Mouse (Mus musculus) embryonic facial prominence, embryonic 10.5 days (tissue): ENCODE measurements around the gene Gpsm2. TPM values are rescaled to one million over a fixed set of nuclear protein-coding genes. Genes with fewer than 3 reads are reported as not detected.

ENCODE experiments used
- DNase-seq: peaks from one replicate; pipeline ENCODE4 v3.0.0-alpha.2; 2017; ENCODE audit warnings: low spot score
- H3K27ac ChIP-seq: fragments of 300-500 bp; sonication (generic); replicated peaks from 2 replicates; pipeline ENCODE4 v1.5.1; 2016; ENCODE audit warnings: mild to moderate bottlenecking
- H3K27me3 ChIP-seq: fragments of 300-500 bp; sonication (generic); replicated peaks from 2 replicates; pipeline ENCODE4 v1.6.1; 2016; ENCODE audit warnings: low read depth, mild to moderate bottlenecking; ENCODE audit not compliant: poor library complexity, severe bottlenecking
- H3K36me3 ChIP-seq: fragments of 300-500 bp; sonication (generic); replicated peaks from 2 replicates; pipeline ENCODE4 v1.6.1; 2016; ENCODE audit warnings: mild to moderate bottlenecking, moderate library complexity
- H3K4me1 ChIP-seq: fragments of 300-500 bp; sonication (generic); 2 replicates; pipeline ENCODE4 v1.6.1; 2016
- H3K4me3 ChIP-seq: fragments of 300-500 bp; sonication (generic); 2 replicates; pipeline ENCODE4 v1.5.1; 2016; ENCODE audit warnings: mild to moderate bottlenecking, moderate library complexity
- H3K9me3 ChIP-seq: fragments of 300-500 bp; sonication (generic); 2 replicates; pipeline ENCODE4 v1.6.1; 2016; ENCODE audit warnings: mild to moderate bottlenecking
- WGBS: fragments of 180-500 bp; shearing (Covaris S2); methylation state at CpG from one replicate; pipeline ENCODE4 v1.1.7; 2016; 5-methylcytosine and 5-hydroxymethylcytosine counted together
- polyA plus RNA-seq: library from polyadenylated mRNA; unstranded; fragments of >200 nt; fragmentation: Nextera tagmentation; extraction: Ambion mirVana; gene quantifications from 2 replicates; pipeline ENCODE4 v1.2.1, GENCODE M21; 2016

Gene Gpsm2
- polyA plus RNA-seq, 1 experiment from 2014 or later, result 76.0 TPM

GRCm38 (mm10) chr3:108719761-108720160 is 2.3 kb downstream of the Gpsm2 start:
- Histone ChIP-seq H3K27ac (no peak overlapping the region), H3K36me3 (peaks cover 17% of the 10 kb centered on the region), H3K9me3 (0 out of 2 replicates have a peak, but pooled peaks cover 2% of the 10 kb centered on the region), H3K4me3 (peak overlapping the region; percentile 90), H3K27me3 (no peaks in the 10 kb centered on the region), H3K4me1 (peaks cover 33% of the 10 kb centered on the region)
- WGBS, result 91% methylated on average over 3 of the region's 3 CpGs
- no peak for DNase-seq

GRCm38 (mm10) chr3:108719357-108719756 is 2.8 kb downstream of the Gpsm2 start:
- WGBS, result 89% methylated on average over 2 of the region's 2 CpGs
- Histone ChIP-seq H3K27ac (no peak overlapping the region), H3K4me3 (0 out of 2 replicates have a peak overlapping the region, but pooled peaks have one; percentile 90), H3K36me3 (peaks cover 19% of the 10 kb centered on the region), H3K9me3 (0 out of 2 replicates have a peak, but pooled peaks cover 3% of the 10 kb centered on the region), H3K27me3 (no peaks in the 10 kb centered on the region), H3K4me1 (peaks cover 33% of the 10 kb centered on the region)
- DNase-seq, result no peak

DNA sequence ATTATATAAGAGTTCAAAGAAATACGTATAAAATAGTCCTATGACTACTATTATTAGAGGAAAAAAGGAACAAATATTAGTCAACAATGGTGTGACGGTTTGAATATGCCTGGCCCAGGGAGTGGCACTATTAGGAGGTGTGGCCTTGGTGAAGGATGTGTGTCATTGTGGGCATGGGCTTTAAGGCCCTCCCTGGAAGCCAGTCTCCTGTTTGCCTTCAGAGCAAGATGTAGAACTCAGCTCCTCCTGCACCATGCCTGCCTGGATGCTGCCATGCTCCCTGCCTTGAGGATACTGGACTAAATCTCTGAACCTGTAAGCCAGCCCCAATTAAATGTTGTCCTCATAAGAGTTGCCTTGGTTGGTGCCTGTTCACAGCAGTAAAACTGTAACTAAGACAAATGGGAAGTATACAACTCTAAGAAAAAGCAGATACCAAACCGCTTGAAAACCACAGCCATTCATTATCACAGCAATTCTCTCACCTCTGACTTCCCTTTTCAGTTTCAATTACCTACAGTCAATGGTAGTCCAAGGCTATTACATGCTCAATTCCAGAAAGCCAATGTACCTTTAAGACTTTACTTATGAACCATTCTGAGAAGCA is 4.1 kb downstream of the Gpsm2 start:
- WGBS, result 88% methylated on average over 3 of the region's 3 CpGs
- no peak overlapping the region for H3K27ac ChIP-seq
- no peak for DNase-seq
- peaks cover 34% of the 10 kb centered on the region for H3K4me1 ChIP-seq
- peaks cover 26% of the 10 kb centered on the region for H3K36me3 ChIP-seq
- H3K27me3 ChIP-seq, result no peaks in the 10 kb centered on the region
- H3K9me3 ChIP-seq, result 0 out of 2 replicates have a peak, but pooled peaks cover 3% of the 10 kb centered on the region
- H3K4me3 ChIP-seq, result no peak overlapping the region

DNA sequence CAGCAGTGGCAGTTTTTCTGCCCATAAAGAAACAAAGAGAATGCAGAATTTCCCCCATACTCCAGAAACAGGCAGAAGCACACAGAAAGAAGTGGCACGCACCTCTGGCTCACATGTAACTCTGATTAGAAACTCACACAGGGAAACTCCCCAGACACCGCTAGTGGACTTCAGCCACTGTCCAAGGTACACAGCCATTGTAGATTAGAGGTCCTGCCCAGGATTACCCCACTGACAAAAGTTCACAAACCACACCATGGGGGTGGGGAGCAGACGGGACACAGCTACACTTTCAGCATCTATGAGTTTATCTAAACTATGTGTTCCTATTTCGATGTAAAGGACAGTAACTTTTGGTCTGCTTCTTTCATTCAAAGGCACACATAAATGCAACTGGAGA is 7.3 kb downstream of the Gpsm2 start:
- 93% methylated on average over 4 of the region's 4 CpGs for WGBS
- H3K9me3 ChIP-seq, result 0 out of 2 replicates have a peak, but pooled peaks cover 3% of the 10 kb centered on the region
- H3K36me3 ChIP-seq, result peaks cover 30% of the 10 kb centered on the region
- no peaks in the 10 kb centered on the region for H3K27me3 ChIP-seq
- H3K27ac ChIP-seq, result no peak overlapping the region
- no peak for DNase-seq
- H3K4me1 ChIP-seq, result peaks cover 15% of the 10 kb centered on the region
- no peak overlapping the region for H3K4me3 ChIP-seq

DNA sequence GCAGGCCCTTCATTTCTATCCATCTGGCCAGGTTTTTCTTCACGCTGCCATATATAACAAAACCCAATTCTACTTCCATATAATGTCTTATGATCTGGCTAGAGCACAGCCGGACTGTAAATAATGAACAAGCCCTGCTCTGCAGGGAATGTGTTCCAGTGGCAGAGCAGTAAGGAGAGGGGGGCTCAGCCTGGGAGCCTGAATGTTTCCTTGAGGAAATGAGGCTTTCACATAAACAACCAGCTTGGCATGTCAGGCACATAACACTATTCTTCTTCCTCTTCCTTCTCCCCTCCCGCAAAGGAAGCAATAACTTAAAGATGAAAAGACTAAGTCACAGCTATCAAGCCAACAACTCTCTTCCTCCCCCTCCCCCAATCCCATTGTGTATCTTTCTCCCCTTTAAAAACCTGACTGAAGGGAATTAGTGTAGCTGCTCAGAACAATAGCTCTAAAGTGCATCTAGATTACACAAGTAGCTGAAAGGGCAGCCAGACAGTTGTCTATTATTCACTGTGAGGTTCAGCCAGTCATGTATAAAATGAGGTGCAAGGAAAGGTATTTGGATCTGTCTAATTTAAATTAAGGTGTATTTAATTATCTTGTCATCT is 8.9 kb downstream of the Gpsm2 start:
- WGBS, result 66% methylated on average over 3 of the region's 3 CpGs
- H3K36me3 ChIP-seq, result peaks cover 45% of the 10 kb centered on the region
- no peaks in the 10 kb centered on the region for H3K27me3 ChIP-seq
- peaks cover 9% of the 10 kb centered on the region for H3K4me1 ChIP-seq
- DNase-seq, result no peak
- H3K27ac ChIP-seq, result no peak overlapping the region
- 0 out of 2 replicates have a peak, but pooled peaks cover 3% of the 10 kb centered on the region for H3K9me3 ChIP-seq
- no peak overlapping the region for H3K4me3 ChIP-seq

DNA sequence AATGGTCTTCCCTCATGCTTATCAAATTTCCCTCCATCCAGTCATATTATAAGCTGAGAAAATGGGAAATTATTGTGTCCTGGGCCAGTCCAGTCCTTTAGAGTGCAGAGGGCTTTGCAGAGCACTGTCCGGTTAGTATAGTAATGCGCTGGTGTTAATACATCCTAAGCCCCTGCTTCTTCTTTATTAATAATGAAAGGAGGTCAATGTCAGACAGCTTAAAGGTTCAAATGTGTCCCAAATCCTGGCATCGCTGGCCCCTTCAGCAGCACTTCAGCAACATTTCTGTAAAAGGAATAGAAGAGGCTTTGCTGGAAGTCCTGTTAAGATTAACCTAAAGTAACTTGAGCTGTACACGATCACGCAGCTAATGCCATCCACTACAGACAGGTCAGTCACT is 10.8 kb downstream of the Gpsm2 start:
- Histone ChIP-seq H3K9me3 (0 out of 2 replicates have a peak, but pooled peaks cover 3% of the 10 kb centered on the region), H3K4me1 (peaks cover 12% of the 10 kb centered on the region), H3K36me3 (peaks cover 49% of the 10 kb centered on the region), H3K27ac (no peak overlapping the region), H3K27me3 (no peaks in the 10 kb centered on the region), H3K4me3 (no peak overlapping the region)
- DNase-seq, result no peak
- WGBS, result 85% methylated on average over 5 of the region's 5 CpGs

DNA sequence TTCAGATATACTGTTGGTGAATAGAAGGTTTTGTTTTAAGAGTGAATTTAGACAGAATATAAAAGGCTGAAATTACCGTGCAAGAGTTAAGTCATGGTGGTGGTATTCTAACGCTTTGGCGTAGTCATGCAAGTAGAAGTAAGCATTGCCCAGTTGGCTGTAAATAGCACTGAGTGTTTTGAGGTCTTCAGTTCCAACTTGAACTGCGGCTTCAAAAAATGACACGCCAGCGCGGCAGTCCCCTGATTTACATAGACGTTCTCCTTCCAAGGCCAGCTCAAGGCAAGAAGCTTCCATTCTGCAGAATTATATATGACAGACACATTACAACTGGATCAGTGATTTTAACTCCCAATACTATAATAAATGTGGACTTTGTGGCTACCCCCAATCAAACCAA is 19.3 kb downstream of the Gpsm2 start:
- Histone ChIP-seq H3K27ac (no peak overlapping the region), H3K4me1 (peaks cover 8% of the 10 kb centered on the region), H3K27me3 (no peaks in the 10 kb centered on the region), H3K9me3 (no peaks in the 10 kb centered on the region), H3K4me3 (no peak overlapping the region), H3K36me3 (peaks cover 83% of the 10 kb centered on the region)
- no peak for DNase-seq
- WGBS, result 96% methylated on average over 8 of the region's 8 CpGs

GRCm38 (mm10) chr3:108701256-108701655 is 20.9 kb downstream of the Gpsm2 start:
- Histone ChIP-seq H3K36me3 (peaks cover 92% of the 10 kb centered on the region), H3K9me3 (no peaks in the 10 kb centered on the region), H3K27me3 (no peaks in the 10 kb centered on the region), H3K27ac (no peak overlapping the region), H3K4me1 (peaks cover 5% of the 10 kb centered on the region; the same call in 1 of the 2 replicates), H3K4me3 (no peak overlapping the region)
- DNase-seq, result no peak
- 88% methylated on average over 1 of the region's 1 CpGs for WGBS

DNA sequence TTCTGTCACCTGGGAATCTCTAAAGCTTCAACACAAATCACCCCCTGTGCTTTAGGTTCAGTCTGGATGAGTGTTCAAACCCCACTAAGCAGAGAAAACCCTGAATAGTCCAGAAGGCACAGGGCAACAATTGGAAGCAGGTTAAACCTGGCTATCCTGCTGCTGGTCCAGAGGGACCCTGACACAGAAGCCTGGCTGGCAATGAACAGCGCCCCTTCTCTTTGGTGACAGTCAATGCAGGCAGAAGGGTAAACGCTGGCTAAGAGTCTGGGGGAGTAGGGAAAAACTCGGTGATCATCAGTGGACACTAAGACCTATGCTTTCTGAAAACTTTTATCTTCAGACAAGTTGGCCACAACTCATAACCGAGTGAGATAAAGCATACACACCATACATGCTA is 22.3 kb downstream of the Gpsm2 start:
- Histone ChIP-seq H3K27ac (no peak overlapping the region), H3K36me3 (peaks cover 92% of the 10 kb centered on the region), H3K9me3 (no peaks in the 10 kb centered on the region), H3K27me3 (no peaks in the 10 kb centered on the region), H3K4me3 (no peak overlapping the region), H3K4me1 (peaks cover 5% of the 10 kb centered on the region; the same call in 1 of the 2 replicates)
- DNase-seq, result no peak
- WGBS, result 88% methylated on average over 4 of the region's 4 CpGs

- Histone ChIP-seq H3K9me3 (no peaks in the 10 kb centered on the region), H3K36me3 (peaks cover 98% of the 10 kb centered on the region), H3K27ac (no peak overlapping the region), H3K4me1 (no peaks in the 10 kb centered on the region), H3K4me3 (no peak overlapping the region), H3K27me3 (no peaks in the 10 kb centered on the region)
- DNase-seq, result no peak
- 95% methylated on average over 8 of the region's 8 CpGs for WGBS
Observed at GRCm38 (mm10) chr3:108698662-108699061, 23.4 kb downstream of the Gpsm2 start.

GRCm38 (mm10) chr3:108694321-108694720 is 27.8 kb downstream of the Gpsm2 start:
- Histone ChIP-seq H3K27ac (no peak overlapping the region), H3K27me3 (no peaks in the 10 kb centered on the region), H3K36me3 (peaks cover 79% of the 10 kb centered on the region), H3K4me3 (no peak overlapping the region), H3K4me1 (no peaks in the 10 kb centered on the region), H3K9me3 (no peaks in the 10 kb centered on the region)
- peak; percentile 20 for DNase-seq
- WGBS, result 86% methylated on average over 9 of the region's 9 CpGs

DNA sequence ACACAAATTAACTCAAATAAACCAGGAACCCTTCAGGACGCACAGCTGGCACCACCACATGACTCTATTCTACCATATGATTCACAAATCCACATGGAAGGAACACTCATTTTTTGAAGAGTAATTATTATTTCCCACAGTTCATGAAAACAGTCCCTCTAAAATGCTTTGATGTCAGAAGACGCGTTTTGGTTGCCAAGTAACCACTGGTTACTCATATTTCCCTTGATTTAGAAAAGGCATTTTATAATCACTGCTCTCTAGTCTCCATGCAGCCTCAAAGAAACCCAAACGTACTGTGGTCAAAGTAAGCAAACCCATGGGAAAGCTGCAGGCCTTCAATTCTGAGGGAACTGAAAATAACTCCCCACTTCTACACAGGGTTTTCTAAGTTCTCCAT is 32.1 kb downstream of the Gpsm2 start:
- H3K27ac ChIP-seq, result no peak overlapping the region
- H3K36me3 ChIP-seq, result peaks cover 79% of the 10 kb centered on the region
- no peaks in the 10 kb centered on the region for H3K27me3 ChIP-seq
- 87% methylated on average over 4 of the region's 4 CpGs for WGBS
- no peak for DNase-seq
- H3K4me1 ChIP-seq, result no peaks in the 10 kb centered on the region
- no peak overlapping the region for H3K4me3 ChIP-seq
- no peaks in the 10 kb centered on the region for H3K9me3 ChIP-seq

- H3K27ac ChIP-seq, result 0 out of 2 replicates have a peak overlapping the region, but pooled peaks have one; percentile 24
- no peak for DNase-seq
- H3K36me3 ChIP-seq, result peaks cover 77% of the 10 kb centered on the region
Observed at GRCm38 (mm10) chr3:108689446-108689845, 32.7 kb downstream of the Gpsm2 start.

More at GRCm38 (mm10) chr3:108689446-108689845, 32.7 kb downstream of the Gpsm2 start:
- H3K4me1 ChIP-seq, result no peaks in the 10 kb centered on the region
- 81% methylated on average over 8 of the region's 8 CpGs for WGBS
- no peaks in the 10 kb centered on the region for H3K9me3 ChIP-seq
- no peaks in the 10 kb centered on the region for H3K27me3 ChIP-seq
- H3K4me3 ChIP-seq, result no peak overlapping the region
